22 mouse cellular contexts compared by ENCODE assay signal in genomic region chr11:101034614-101035327, GRCm38 (mm10). TPM values are rescaled to one million over a fixed set of nuclear protein-coding genes. Genes with fewer than 3 reads are reported as not detected.
DNase-seq lines count a peak whose midpoint lies in the region; ATAC-seq and TF ChIP-seq lines count a peak whose summit lies in the region.
"Had no signal": no experiment of that assay in that cellular context is flagged by ENCODE, and none has a peak within 500 bp of the region (broad histone marks: within the 10 kb centered on the region; RNA-seq: fewer than 3 reads in every experiment).

No protein-coding gene starts in this region.

- no peak for ATAC-seq in erythroblast, adult 5-6 weeks (replicated peaks; ENCODE audit: low FRiP score, poor library complexity, severe bottlenecking)
- ATAC-seq: activated CD4-positive, CD25-positive, alpha-beta regulatory T cell, adult 4 months; CD4-positive, CD25-positive, alpha-beta regulatory T cell, adult 4 months; hindbrain, postnatal 0 days had no signal

- H3K4me3 ChIP-seq in left cerebral cortex, adult 2 months: no peak overlapping the region
- H3K4me3 ChIP-seq: embryonic facial prominence, embryonic 10.5 days; forebrain, embryonic 12.5 days; heart, embryonic 10.5 days; hindbrain, embryonic 10.5 days; liver, embryonic 13.5 days had no signal

- H3K27ac ChIP-seq in left cerebral cortex, adult 2 months: peak overlapping the region; percentile 42
- H3K27ac ChIP-seq: embryonic facial prominence, embryonic 10.5 days; forebrain, embryonic 12.5 days; heart, embryonic 10.5 days; hindbrain, embryonic 10.5 days; hindbrain, postnatal 0 days; kidney, postnatal 0 days; liver, embryonic 13.5 days had no signal

- peak; percentile 77 to 91 for DNase-seq in adrenal gland, adult (ENCODE audit: inconsistent age in 2 of 2, low spot score in 1 of 2)
- no peak for DNase-seq in adrenal gland, postnatal 4 days (ENCODE audit: low spot score in 2 of 2)
- no peak for DNase-seq in left cerebral cortex, adult 2 months (ENCODE audit: extremely low spot score in 1 of 2, low spot score in 2 of 2)
- no peak for DNase-seq in left cerebral cortex, postnatal 36 days (ENCODE audit: low spot score in 2 of 2)
- DNase-seq in ovary, postnatal 36 days (ENCODE audit: low spot score): peak; percentile 53
- no peak for DNase-seq in ovary, postnatal 14 days (ENCODE audit: low spot score)
- DNase-seq in telencephalon, adult 2 months (ENCODE audit: low read depth, low spot score): peak; percentile 41
- DNase-seq: cerebellum, adult 8-10 months; gastrocnemius, postnatal 36 days; kidney, adult 11 months; liver, embryonic 13.5 days; right cerebral cortex, postnatal 14 days; spleen, adult 18-20 months had no signal

- intact Hi-C loops in left cerebral cortex, adult 2 months (cut with DNase I): no loop called here
- intact Hi-C loops in left cerebral cortex, postnatal 36 days (cut with DNase I): no loop called here

- no peak for TF ChIP-seq CTCF in left cerebral cortex, adult 2 months (IDR thresholded peaks at IDR 0.05)

RNA-seq across cellular contexts. Expression of gene Atp6v0a1, which starts 25.5 kb away (rescaled TPM):
- total RNA-seq in adrenal gland, postnatal 4 days (2021): 100 to 1,000 TPM; 103 to 106 TPM
- total RNA-seq in left cerebral cortex, adult 2 months (2021): 100 to 1,000 TPM; 442 to 461 TPM
- 100 to 1,000 TPM; 439 to 446 TPM for total RNA-seq in left cerebral cortex, postnatal 36 days (2021)
- 487 and 539 TPM in 2 replicates for total RNA-seq in erythroblast, adult 5-6 weeks (2015; ENCODE audit: low replicate concordance)
- 528 and 748 TPM in 2 replicates for total RNA-seq in erythroblast, adult 5-6 weeks (2017; ENCODE audit: low replicate concordance)

RNA-seq across cellular contexts. Expression of gene Naglu, which starts 35.0 kb away (rescaled TPM):
- 10 to 100 TPM; 36.9 to 37.8 TPM for total RNA-seq in adrenal gland, postnatal 4 days (2021)
- total RNA-seq in left cerebral cortex, adult 2 months (2021): 1 to 10 TPM; 8.3 TPM
- 1 to 10 TPM; 8.8 to 9.1 TPM for total RNA-seq in left cerebral cortex, postnatal 36 days (2021)
- 3.1 and 3.7 TPM in 2 replicates for total RNA-seq in erythroblast, adult 5-6 weeks (2015; ENCODE audit: low replicate concordance)
- total RNA-seq in erythroblast, adult 5-6 weeks (2017; ENCODE audit: low replicate concordance): 2.0 and 2.8 TPM in 2 replicates

RNA-seq across cellular contexts. Expression of gene Hsd17b1, which starts 43.4 kb away (rescaled TPM):
- under 1 TPM; 0.50 to 0.62 TPM for total RNA-seq in adrenal gland, postnatal 4 days (2021)
- 1 to 10 TPM in 1 of 2 experiments, under 1 TPM in 1; 0.87 to 1.5 TPM for total RNA-seq in left cerebral cortex, adult 2 months (2021)
- under 1 TPM; 0.70 to 0.79 TPM for total RNA-seq in left cerebral cortex, postnatal 36 days (2021)
- 2.1 TPM in 1 of 2 replicates, not detected in the other for total RNA-seq in erythroblast, adult 5-6 weeks (2015; ENCODE audit: low replicate concordance)
- 1.9 TPM in 1 of 2 replicates, not detected in the other for total RNA-seq in erythroblast, adult 5-6 weeks (2017; ENCODE audit: low replicate concordance)
- total RNA-seq: gastrocnemius, postnatal 36 days had no signal

RNA-seq across cellular contexts. Expression of gene Coasy, which starts 47.6 kb away (rescaled TPM):
- 10 to 100 TPM; 59.8 to 65.6 TPM for total RNA-seq in adrenal gland, postnatal 4 days (2021)
- 10 to 100 TPM; 22.5 to 24.1 TPM for total RNA-seq in left cerebral cortex, adult 2 months (2021)
- 10 to 100 TPM; 22.7 to 26.3 TPM for total RNA-seq in left cerebral cortex, postnatal 36 days (2021)
- 6.7 and 7.5 TPM in 2 replicates for total RNA-seq in erythroblast, adult 5-6 weeks (2015; ENCODE audit: low replicate concordance)
- total RNA-seq in erythroblast, adult 5-6 weeks (2017; ENCODE audit: low replicate concordance): 3.8 and 9.6 TPM in 2 replicates

RNA-seq across cellular contexts. Expression of gene Mlx, which starts 52.3 kb away (rescaled TPM):
- total RNA-seq in adrenal gland, postnatal 4 days (2021): 10 to 100 TPM; 27.3 to 27.5 TPM
- 10 to 100 TPM; 41.1 to 44.7 TPM for total RNA-seq in left cerebral cortex, adult 2 months (2021)
- 10 to 100 TPM; 38.9 to 41.8 TPM for total RNA-seq in left cerebral cortex, postnatal 36 days (2021)
- 20.5 and 26.9 TPM in 2 replicates for total RNA-seq in erythroblast, adult 5-6 weeks (2015; ENCODE audit: low replicate concordance)
- total RNA-seq in erythroblast, adult 5-6 weeks (2017; ENCODE audit: low replicate concordance): 18.4 and 23.7 TPM in 2 replicates

Comparison
In these comparisons a context has a peak if more than half of its experiments do, and no peak if none do; other contexts are left out.
1. DNase-seq: peak in adrenal gland, adult (2 of 2), ovary, postnatal 36 days (single experiment) and telencephalon, adult 2 months (single experiment); none in adrenal gland, postnatal 4 days (0 of 2), left cerebral cortex, adult 2 months (0 of 2), left cerebral cortex, postnatal 36 days (0 of 2) and ovary, postnatal 14 days (single experiment).
2. RNA of gene Atp6v0a1, which starts 25.5 kb away (total RNA-seq): 487 to 748 TPM in erythroblast, adult 5-6 weeks, 442 to 461 TPM in left cerebral cortex, adult 2 months and 439 to 446 TPM in left cerebral cortex, postnatal 36 days; 103 to 106 TPM in adrenal gland, postnatal 4 days; every median in the first group is over 4 times any median in the second.